Mouse (Mus musculus) v-Abl transformed pro-B cells (cell line): ENCODE data around the gene Ror1.

Source experiments
- in situ Hi-C, 2 experiments: fragments of 400-800 bp; cut with MboI; formaldehyde crosslinking; loops; one replicate each; pipeline ENCODE4 v1.15.1; 2025; ENCODE audit not compliant: unreplicated experiment in 2 of 2

The Ror1 gene

GRCm38 (mm10) chr4:100291015-100291651 is 195.5 kb downstream of the Ror1 start:
- in situ Hi-C loops = no loop called here

- in situ Hi-C loops = no loop called here
Observed at GRCm38 (mm10) chr4:100297678-100298077, 202.1 kb downstream of the Ror1 start.

GRCm38 (mm10) chr4:100298566-100298965 is 203.0 kb downstream of the Ror1 start:
- in situ Hi-C loops = no loop called here

GRCm38 (mm10) chr4:100300171-100300570 is 204.6 kb downstream of the Ror1 start:
- in situ Hi-C loops = no loop called here

- in situ Hi-C loops = no loop called here
Observed at GRCm38 (mm10) chr4:100301423-100301822, 205.8 kb downstream of the Ror1 start.

- in situ Hi-C loops = no loop called here
Observed at GRCm38 (mm10) chr4:100307365-100307764, 211.8 kb downstream of the Ror1 start.

- in situ Hi-C loops = no loop called here
Observed at GRCm38 (mm10) chr4:100311775-100312537, 216.4 kb downstream of the Ror1 start.

GRCm38 (mm10) chr4:100315066-100315465 is 219.5 kb downstream of the Ror1 start:
- in situ Hi-C loops = no loop called here

GRCm38 (mm10) chr4:100321758-100322157 is 226.2 kb downstream of the Ror1 start:
- in situ Hi-C loops = no loop called here

- in situ Hi-C loops = no loop called here
Observed at GRCm38 (mm10) chr4:100324719-100325515, 229.3 kb downstream of the Ror1 start.

- in situ Hi-C loops = no loop called here
Observed at GRCm38 (mm10) chr4:100328361-100328970, 232.9 kb downstream of the Ror1 start.

- in situ Hi-C loops = no loop called here
Observed at GRCm38 (mm10) chr4:100335168-100335567, 239.6 kb downstream of the Ror1 start.

- in situ Hi-C loops = no loop called here
Observed at GRCm38 (mm10) chr4:100347791-100348190, 252.2 kb downstream of the Ror1 start.

GRCm38 (mm10) chr4:100350106-100350795 is 254.7 kb downstream of the Ror1 start:
- in situ Hi-C loops = no loop called here

- in situ Hi-C loops = no loop called here
Observed at GRCm38 (mm10) chr4:100351797-100352290, 256.3 kb downstream of the Ror1 start.

- in situ Hi-C loops = no loop called here
Observed at GRCm38 (mm10) chr4:100355566-100355965, 260.0 kb downstream of the Ror1 start.

GRCm38 (mm10) chr4:100357881-100358589 is 262.4 kb downstream of the Ror1 start:
- in situ Hi-C loops = no loop called here

- in situ Hi-C loops = no loop called here
Observed at GRCm38 (mm10) chr4:100363666-100364065, 268.1 kb downstream of the Ror1 start.

GRCm38 (mm10) chr4:100368691-100369090 is 273.1 kb downstream of the Ror1 start:
- in situ Hi-C loops = no loop called here
